Mouse (Mus musculus) c-Kit-positive CD71-positive TER-119-negative erythroid progenitor cells, embryonic 14.5 days (primary cell): Measurements from ENCODE around the gene Clspn.
A peak's percentile ranks its signal among the peaks of the same experiment; 100 is the strongest.

Experiments used
- DNase-seq: peaks from one replicate; pipeline ENCODE4 v3.0.0-alpha.2; 2013; ENCODE audit warnings: low read depth

Gene Clspn

GRCm38 (mm10) chr4:126563798-126564197 is 7.1 kb downstream of the Clspn start:
- no peak for DNase-seq

- no peak for DNase-seq
Observed at GRCm38 (mm10) chr4:126567243-126567642, 10.5 kb downstream of the Clspn start.

GRCm38 (mm10) chr4:126569783-126570182 is 13.0 kb downstream of the Clspn start:
- DNase-seq = no peak

GRCm38 (mm10) chr4:126576281-126576680 is 19.5 kb downstream of the Clspn start:
- DNase-seq = no peak

GRCm38 (mm10) chr4:126577920-126578319 is 21.2 kb downstream of the Clspn start:
- no peak for DNase-seq

GRCm38 (mm10) chr4:126579077-126579476 is 22.3 kb downstream of the Clspn start:
- DNase-seq = no peak

- DNase-seq = no peak
Observed at GRCm38 (mm10) chr4:126585739-126586138, 29.0 kb downstream of the Clspn start.

- no peak for DNase-seq
Observed at GRCm38 (mm10) chr4:126592039-126592438, 35.3 kb downstream of the Clspn start.

- peak; percentile 20 for DNase-seq
Observed at GRCm38 (mm10) chr4:126599971-126600754, 43.4 kb downstream of the Clspn start.

GRCm38 (mm10) chr4:126601597-126602444 is 45.1 kb downstream of the Clspn start:
- DNase-seq = no peak

GRCm38 (mm10) chr4:126602445-126602762 is 45.7 kb downstream of the Clspn start:
- no peak for DNase-seq

GRCm38 (mm10) chr4:126604141-126604540 is 47.4 kb downstream of the Clspn start:
- DNase-seq = no peak

GRCm38 (mm10) chr4:126605751-126606150 is 49.0 kb downstream of the Clspn start:
- DNase-seq = no peak

- DNase-seq = no peak
Observed at GRCm38 (mm10) chr4:126609606-126610181, 53.0 kb downstream of the Clspn start, which contains the start of gene 5730409E04Rik. 5730409E04Rik (plus strand) TSS chr4:126609818.

- DNase-seq = no peak
Observed at GRCm38 (mm10) chr4:126611991-126612390, 55.3 kb downstream of the Clspn start.

- DNase-seq = no peak
Observed at GRCm38 (mm10) chr4:126616312-126616711, 59.6 kb downstream of the Clspn start.

GRCm38 (mm10) chr4:126619691-126620330 is 63.1 kb downstream of the Clspn start:
- DNase-seq = no peak

GRCm38 (mm10) chr4:126620349-126620874 is 63.7 kb downstream of the Clspn start:
- DNase-seq = no peak

- DNase-seq = no peak
Observed at GRCm38 (mm10) chr4:126627021-126627681, 70.4 kb downstream of the Clspn start.

- no peak for DNase-seq
Observed at GRCm38 (mm10) chr4:126631922-126632321, 75.2 kb downstream of the Clspn start.

GRCm38 (mm10) chr4:126632668-126633067 is 75.9 kb downstream of the Clspn start:
- DNase-seq = no peak
